Mouse (Mus musculus) gastrocnemius, adult 8-10 months (tissue): Measurements from ENCODE around the gene Omt2a. TPM values are rescaled to one million over a fixed set of nuclear protein-coding genes. Genes with fewer than 3 reads are reported as not detected.
"Not testable (repeated sequence)": the region's sequence is repeated elsewhere in the genome, so short reads cannot be mapped to it uniquely, and the experiment has no call there.

Experiments used
- DNase-seq, 2 experiments: peaks; one replicate each; pipeline ENCODE4 v3.0.0; 2022; ENCODE audit warnings: low spot score in 2 of 2
- total RNA-seq, 4 experiments: library from RNA; stranded (reverse); gene quantifications; 2 replicates each; pipeline ENCODE4 v1.2.4; 2022

Omt2a gene
- not detected for total RNA-seq

DNA sequence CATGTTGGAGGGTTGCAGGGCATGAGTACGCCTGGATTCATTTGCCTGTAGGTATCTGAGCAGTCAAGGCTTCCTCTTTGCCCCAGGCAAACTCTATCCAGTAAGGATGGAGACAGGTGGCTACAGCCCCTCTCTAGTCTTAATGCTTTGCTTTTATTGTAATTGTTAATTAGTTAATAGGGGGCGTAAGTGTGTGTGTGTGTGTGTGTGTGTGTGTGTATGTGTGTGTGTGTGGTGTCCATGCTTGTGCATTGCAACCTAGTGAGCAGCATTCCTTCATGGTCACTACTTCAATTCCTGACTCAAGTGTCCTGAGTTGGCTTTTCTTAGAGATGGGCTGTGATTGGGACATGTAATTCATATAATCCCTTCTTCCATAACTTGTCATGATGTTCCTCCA is at the start of gene Omt2a:
Omt2a (minus strand) TSS at position 101 of the 400 bp plus-strand sequence.
- DNase-seq: no peak

DNA sequence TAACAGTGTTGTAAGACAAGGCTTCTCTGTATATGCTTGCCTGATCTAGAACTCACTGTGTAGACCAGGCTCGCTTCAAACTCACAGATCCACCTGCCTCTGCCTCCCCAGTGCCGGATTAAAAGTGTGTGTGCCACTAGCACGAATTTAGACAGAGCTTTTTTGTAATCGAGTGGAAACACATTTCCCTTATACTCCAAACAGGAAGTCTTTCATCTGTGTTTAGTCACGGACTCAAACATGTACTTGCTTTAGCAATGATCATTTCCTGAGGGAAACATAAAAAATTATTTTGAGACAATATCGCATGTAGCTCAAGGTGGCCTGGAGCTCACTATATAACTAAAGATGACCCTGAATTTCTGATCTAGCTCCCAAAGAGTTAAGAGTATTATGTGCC is 48.8 kb upstream of the Omt2a start:
- DNase-seq: no peak

DNA sequence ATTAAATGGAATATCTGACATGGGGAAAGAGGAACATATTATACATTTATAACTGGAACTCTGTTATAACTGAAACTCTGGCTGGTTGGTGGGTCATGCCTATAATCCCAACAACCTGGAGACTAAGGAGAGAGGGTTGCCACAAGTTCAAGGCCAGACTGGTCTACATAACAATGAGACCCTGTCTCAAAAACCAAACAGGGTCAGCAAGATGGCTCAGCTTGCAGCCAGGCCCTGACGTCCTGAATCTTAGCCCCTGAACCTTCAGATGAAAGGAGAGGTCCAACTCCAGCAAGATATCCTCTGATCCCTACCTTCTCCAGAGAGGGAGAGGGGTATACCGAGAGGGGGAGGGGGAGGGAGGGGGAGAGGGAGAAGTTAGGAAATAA is 45.9 kb upstream of the Omt2a start:
- no peak for DNase-seq

DNA sequence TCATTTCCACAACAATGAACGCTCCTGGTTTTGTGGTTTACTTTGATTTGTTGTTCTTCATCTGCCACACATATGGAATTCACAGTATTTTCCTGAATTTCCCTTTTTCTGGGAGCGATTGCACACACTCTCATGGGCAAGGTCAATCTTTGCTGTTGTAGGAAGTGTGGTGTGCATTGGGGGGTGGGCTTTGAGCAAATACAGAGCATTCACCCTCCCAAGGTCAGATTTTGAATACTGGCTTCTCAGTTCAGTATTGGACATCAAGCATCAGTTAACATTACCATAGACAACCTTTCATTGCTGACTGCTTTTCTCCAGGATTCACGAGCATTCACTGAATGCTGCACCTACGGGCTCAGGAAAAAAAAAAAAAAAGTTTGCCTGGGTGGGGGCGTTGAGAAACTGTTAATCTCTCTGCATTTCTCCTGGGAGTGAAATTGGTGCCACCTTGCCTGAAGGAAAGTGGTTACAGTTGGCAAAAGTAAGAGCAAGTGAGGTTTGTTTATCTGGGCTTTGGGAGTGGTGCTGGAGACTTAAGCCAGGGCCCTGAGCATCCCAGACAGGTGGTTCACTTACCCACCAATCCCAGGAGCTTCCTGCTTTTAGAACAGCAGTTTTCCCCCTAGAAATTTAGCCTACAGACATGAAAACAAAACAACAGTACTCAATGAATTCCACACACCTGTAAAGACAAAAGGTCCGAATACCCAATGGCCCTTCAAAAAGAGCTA is 45.3 kb upstream of the Omt2a start:
- no peak for DNase-seq

DNA sequence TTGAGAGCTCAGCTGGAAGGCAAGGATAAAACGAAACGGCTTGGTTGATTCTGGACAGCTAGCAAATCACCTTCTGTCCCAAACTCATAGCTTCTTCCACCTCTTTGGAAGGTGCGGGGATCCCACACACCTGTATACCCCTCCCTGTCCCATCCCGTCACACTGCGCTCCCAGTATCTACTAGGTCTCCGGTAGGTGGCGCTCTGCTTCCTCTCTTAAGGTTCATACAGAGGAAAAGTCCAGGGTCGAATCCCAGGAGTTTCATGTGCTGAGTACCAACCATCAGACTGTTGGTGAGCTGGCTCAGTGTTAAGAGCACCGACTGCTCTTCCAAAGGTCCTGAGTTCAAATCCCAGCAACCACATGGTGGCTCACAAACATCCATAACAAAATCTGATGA is 43.5 kb upstream of the Omt2a start:
- DNase-seq: peak in 1 of 2 experiments; percentile 6

DNA sequence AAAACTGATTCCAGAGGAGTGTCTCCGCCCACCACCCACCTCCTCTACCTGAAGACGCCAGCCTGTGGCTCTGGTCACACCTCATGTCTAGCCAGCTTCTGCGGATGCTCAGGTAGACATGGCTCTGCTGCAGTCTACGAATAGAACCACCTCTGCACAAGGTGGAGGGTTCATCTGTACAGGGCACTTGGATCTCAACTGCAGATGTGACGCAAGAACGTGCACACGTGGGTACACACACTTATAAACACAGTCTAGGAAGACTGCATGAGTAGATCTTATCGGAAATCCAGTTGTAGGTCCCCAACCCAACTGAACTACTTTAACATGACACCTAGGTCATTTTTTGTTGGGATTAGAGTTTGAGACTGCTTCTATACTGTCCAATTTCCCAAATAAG is 41.0 kb upstream of the Omt2a start, which contains the start of gene Gsta2:
Gsta2 (minus strand) TSS at position 178 of the 400 bp plus-strand sequence.
- no peak for DNase-seq

DNA sequence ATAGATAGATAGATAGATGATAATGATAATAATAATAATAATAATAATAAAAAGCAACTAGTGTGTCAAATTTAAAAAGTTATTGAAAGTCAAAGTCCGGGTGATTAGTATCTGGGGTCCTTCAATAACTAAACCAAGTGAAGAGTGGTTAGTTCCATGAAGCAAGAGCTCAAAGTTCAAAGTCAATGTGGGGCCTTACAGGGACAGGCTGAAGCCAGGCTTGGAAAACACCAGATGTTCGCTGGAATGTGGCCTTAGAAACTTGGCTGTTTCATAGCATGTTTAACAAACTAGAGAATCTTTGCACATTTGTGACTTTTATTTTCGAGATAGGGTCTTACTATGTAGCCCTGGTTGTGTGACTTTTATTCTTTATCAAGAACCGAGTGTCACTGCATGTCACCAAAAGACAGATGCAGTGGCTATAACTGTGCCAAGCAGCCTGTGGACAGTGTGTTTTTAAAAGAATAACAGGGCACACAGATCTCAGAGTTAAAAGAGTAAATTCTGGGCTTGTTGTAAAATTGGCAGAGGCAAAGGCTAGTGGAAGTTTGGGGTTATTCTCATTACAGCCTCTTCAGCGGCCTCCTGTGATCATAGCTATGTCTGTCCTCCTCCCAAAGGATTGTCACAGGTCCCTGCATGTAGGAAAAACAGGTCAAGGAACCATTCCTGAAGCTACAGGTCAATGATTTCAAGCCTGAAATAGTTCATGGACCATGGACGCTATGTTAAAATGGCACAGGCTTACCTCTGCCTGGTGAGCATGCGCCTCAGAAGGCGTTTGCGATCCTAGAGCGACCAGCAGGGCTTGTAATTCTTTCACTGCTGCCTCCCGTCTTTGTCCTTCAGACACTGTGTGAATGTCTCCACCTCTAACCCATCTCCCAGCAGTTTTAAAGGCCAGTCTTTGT is 40.3 kb upstream of the Omt2a start:
- no peak for DNase-seq

DNA sequence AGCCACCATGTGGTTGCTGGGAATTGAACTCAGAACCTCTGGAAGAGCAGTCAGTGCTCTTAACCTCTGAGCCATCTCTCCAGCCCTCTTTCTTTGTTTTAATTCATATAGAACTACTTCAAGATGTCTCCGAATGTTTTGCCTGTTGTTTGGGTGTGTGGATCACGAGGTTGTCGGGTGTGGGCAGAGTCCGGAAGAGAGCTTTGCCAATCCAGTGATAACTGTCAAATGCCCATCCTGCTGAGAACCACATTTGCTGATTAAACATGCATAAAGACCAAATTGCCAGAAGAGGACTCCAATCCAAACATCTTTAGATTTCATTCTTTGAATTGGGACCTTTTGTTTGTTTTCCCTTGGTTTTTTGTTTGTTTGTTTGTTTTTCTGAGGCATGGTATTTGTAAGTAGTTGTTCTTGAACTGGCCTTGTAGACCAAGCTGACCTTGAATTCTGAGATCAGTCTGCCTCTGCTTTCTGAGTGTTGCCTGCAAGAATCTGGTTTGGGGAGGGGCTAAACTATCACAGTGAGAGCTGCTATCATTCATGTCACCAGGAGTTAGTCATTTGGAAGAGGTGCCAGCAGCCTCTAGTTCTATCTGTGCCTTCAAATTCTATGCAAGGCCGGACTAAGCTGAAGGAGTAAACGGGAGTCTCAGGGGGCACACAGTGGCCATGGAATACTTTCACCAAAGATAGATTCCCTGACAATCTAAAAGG is 37.1 kb upstream of the Omt2a start:
- DNase-seq: no peak

DNA sequence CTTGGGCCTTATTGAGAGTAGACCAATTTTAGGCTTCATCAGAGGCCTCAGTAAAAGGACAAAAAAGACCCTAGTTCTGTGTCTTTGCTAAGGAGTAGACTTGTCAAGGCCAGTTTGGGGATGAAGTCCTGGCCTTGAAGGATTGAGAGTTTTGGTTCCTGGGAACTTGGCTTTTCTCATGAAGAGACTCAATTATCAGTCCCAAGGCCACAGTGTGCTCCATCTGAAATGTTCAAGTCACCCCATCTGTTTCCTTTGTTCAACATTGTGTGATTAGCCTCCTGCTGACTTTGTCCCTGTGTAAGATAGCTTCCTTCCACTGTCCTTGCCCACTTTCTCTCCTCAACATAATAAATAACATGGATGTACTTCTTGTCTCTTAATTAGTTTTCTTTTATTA is 35.4 kb upstream of the Omt2a start:
- DNase-seq: not testable (repeated sequence)

DNA sequence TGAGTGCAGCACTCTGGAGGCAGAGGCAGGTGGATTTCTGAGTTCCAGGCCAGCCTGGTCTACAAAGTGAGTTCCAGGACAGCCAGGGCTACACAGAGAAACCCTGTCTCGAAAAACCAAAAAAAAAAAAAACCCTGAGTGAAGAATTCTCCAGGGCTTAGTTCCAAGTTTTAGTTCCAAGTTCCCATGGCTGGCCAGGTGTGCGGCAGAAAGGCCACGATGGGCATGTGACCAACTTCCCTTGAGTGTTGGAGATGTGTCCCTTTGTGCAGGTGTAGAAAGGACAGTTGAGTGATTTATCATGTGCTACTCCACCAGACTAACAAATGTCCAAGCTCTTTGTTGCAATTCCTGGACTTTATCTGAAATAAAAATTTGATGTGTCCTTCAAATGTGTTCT is 34.5 kb upstream of the Omt2a start:
- DNase-seq: not testable (repeated sequence)

DNA sequence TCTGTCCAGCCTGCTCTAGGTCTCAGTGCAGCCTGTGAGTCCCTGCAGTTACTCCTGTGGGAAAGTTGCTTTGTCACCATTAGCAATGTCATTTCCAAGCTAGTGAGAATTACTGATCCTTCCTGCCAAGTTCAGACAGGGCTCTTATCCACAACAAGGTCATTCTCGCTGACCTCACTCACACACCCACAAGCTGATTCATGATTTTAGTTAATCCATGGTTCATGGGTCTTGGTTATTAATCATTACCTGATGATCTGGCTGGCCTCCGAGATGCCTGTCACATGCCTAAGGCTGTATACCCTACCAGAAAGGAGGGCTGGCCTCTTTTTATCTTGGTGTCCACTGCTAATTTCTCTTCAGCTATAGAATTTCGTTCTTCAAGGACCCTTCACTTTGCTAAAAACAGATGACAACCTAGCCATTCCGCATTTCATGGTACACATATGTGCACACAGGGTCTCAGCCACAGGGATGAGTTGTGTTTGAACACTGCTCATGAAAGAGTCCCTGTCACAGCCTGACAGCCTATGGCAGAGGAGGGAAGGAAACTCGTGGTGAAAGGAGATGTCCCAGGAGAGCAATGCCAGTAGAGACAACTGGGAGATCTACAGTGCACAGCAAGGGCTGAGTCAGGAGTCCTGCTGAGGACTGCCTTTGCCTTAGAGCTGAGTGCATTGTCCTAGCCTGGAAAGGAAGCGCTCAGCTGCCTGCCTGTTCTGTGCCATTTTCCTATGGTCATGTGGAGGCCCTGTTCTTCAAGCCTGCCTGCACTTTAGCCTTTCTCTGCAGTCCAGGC is 33.8 kb upstream of the Omt2a start:
- DNase-seq: not testable (repeated sequence)

DNA sequence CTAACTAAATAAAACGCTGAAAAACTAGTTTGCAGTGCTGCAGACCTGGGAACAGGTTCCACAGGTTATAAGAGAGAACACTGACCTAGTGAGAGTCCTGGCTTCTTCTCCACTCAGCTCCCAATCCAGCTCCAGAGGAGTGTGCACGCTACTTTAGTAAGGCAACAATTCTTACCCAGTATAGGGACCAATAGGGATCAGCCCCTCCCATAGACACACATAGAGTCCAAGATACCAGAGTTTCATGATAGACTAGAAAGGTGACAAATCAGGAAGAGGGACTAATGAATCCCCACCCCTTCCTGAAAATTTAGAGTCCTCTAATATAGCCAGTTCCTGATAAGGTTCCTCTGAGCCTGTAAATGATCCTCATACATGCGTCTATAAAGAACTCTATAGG is 32.4 kb upstream of the Omt2a start:
- DNase-seq: no peak

DNA sequence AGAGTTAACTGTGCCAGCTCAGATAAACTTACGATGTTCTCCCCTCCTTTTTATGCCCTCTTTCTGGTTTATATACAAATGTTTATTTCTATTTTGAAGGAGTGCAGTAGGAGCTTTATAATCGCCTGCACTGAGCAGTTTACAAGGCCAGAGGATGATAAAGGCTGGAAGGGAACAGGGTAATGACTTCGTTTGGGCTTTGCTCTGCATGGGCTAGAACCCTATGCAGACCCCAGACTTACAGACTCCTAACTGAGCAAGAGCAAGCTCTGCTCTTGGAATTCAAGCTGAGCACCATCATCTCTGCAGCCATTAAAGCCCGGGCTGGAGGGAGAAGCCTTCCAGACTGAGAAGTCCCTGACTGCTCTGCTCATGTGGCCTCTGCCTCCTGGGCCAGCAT is 30.6 kb upstream of the Omt2a start:
- DNase-seq: not testable (repeated sequence)

DNA sequence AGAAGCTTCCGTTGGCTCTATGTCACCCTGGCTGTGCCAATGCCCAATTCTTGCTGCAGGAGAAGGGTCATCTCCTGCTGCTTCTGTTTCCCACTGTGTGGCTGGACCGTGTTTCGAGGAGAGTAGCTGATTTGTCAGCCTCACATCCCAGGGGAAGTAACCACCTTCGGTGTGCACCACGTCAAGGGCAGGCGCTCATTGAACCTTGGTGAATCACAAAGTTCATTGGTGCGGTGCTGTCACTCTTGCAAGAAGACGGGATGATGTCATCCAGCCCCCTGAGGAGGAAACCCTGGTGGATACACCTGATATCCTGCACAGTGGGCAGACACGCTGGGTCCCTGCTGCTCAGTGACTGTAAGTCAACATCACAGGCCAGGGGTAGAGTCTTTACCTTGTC is 28.5 kb upstream of the Omt2a start:
- DNase-seq: not testable (repeated sequence)

DNA sequence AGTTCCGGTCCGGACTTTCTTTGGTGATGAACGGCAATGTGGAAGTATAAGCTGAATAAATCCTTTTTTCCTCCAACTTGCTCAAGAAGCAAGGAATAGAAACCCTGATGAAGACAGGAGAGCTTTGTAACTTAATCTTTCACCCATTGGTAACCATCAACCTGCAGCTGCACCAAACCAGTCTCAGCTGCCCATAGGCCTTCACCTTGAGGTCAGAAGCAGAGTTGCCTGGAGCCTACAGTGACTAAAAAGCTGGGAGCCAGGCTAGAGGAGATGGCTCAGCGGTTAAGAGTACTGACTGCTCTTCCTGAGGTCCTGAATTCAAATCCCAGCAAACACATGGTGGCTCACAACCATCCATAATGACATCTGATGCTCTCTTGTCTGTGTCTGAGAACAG is 27.9 kb upstream of the Omt2a start:
- DNase-seq: not testable (repeated sequence)

DNA sequence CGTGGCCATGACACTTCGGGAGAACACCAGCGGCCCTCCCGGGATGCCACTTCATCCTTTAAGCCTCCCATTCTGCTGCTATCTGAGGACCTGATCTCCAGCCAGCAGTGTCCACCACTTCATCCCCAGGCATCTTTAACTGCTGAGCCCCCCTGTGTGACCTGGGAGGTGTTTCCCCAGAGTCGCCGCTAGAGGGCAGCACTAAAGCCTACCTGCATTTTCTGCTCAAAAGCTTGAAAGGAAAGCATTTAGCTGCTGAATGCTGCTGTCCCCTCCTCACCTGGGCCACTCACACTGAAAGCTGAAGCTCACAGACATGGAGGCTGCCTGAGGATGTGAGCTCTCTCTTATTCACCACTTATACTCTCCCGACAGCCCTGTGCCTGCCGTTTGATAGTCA is 25.7 kb upstream of the Omt2a start:
- DNase-seq: not testable (repeated sequence)

DNA sequence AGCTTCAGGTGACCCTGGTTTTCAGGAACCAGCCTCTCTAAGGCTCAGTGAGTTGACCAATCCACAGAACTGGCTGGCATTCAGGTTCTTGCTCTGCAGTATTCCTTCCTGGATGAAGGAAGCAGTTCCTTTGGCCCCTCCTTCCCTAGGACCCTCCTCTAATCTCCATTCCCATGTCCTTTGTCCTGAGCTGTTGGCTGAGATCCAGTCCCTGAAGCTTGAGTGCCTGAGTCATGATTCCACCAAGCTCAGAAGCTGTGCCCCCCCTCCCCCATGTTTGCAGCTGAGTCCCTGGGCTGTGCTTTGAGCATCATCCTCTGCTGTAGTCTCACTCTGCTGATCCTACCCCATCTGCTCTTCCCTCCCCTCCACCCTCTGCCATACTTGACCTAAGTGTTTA is 22.5 kb upstream of the Omt2a start:
- DNase-seq: not testable (repeated sequence)

DNA sequence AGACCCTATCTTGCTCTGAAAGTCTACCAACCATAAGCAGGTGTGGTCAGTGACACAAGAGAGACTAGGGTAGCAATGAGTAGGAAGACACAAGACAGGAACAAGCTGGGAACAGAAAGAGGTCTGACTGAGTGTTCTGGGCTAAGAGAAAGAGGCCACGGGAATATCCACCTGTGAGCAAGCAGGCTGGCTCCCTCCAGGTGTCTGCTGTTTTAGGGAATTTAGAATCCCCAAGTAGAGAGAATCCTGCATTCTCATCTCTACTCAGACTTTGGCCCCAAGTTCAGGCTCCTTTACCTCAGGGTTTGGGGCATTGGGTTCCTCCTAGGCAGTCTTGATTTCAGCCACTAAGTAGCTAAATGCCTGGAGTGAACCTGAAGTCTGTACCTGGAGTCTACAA is 12.7 kb upstream of the Omt2a start, which contains the start of gene Omt2b:
Omt2b (plus strand) TSS at position 301 of the 400 bp plus-strand sequence.
- DNase-seq: not testable (repeated sequence)

DNA sequence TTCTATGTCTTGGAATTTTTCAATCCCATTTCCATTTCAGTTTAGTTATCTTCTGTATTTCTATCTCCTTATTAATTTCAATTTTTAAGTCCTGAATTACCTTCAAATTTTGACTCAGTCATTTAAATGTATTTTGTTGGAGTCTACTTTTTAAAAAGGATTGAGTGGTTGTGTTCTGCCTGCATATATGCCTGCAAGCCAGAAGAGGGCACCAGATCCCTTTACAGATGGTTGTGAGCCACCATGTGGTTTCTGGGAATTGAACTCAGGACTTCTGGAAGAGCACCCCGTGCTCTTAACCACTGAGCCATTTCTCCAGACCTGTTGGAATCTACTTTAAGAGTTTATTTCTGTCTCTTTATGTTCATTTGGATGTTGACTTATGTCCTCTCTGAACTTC is 4.9 kb upstream of the Omt2a start:
- DNase-seq: no peak

DNA sequence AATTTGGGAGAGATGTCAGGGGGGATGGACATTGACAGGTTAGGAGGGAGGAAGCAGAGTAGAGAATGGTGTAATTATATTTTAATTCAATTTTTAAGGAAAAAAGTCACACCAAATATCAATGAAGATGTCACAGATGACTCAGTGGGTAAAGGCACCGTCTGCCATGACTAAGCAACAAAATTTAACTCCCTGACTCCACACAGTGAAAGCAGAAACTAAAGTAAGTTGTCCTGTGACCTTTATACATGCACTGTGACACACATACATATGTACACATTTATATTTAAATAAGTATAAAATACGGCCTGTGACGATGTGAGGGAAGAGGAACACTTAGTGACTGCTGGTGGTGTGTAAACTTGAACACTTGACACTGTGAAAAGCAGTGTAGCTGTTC is 6.5 kb downstream of the Omt2a start:
- DNase-seq: not testable (repeated sequence)

DNA sequence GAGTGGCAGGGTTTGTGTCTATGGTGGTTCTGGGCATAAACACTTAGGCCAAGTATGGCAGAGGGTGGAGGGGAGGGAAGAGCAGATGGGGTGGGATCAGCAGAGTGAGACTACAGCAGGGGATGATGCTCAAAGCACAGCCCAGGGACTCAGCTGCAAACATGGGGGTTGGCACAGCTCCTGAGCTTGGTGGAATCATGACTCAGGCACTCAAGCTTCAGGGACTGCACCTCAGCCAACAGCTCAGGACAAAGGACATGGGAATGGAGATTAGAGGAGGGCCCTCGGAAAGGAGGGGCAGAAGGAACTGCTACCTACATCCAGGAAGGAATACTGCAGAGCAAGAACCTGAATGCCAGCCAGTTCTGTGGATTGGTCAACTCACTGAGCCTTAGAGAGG is 15.5 kb downstream of the Omt2a start:
- not testable (repeated sequence) for DNase-seq
